Mouse (Mus musculus): ENCODE results near the gene Synm.

DNA sequence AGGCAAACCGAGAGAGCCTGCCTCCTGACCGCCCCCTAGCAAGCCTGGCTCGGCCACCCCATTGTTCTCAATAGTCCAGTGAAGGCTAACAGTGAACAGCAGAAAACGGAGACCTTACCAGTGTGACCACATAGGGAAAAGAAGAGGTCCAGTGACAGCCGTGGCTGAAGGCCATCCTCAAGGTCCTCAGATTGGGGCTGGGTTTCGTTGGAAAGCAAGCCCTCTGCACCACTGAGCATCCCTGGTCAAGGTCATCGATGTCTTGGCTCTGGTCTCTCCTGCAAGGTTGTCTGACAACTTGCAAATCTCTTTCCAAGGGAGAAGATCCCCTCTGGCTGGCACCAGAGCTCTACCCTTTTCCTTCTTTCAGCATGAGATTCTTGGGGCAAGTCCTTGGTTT lies 69.7 kb downstream of the Synm start:
- TF ChIP-seq POLR2A (IDR thresholded peaks at IDR 0.05; ENCODE audit: borderline replicate concordance, extremely low read depth, insufficient read depth, insufficient read length, poor library complexity, severe bottlenecking): no peak
- TF ChIP-seq CTCF (IDR thresholded peaks at IDR 0.05; ENCODE audit: borderline replicate concordance, extremely low read depth, insufficient read depth, insufficient read length): no peak
